Mouse (Mus musculus) B cell, adult 67 days (primary cell): ENCODE results near the gene Cnot11. TPM values are rescaled to one million over a fixed set of nuclear protein-coding genes. Genes with fewer than 3 reads are reported as not detected.

Experiments used
- total RNA-seq, 2 experiments: library from RNA; stranded (reverse); gene quantifications; 4 replicates each; pipeline ENCODE4 v1.2.4; 2023

The Cnot11 gene
- 10 to 100 TPM; 26.2 to 29.3 TPM for total RNA-seq

DNA sequence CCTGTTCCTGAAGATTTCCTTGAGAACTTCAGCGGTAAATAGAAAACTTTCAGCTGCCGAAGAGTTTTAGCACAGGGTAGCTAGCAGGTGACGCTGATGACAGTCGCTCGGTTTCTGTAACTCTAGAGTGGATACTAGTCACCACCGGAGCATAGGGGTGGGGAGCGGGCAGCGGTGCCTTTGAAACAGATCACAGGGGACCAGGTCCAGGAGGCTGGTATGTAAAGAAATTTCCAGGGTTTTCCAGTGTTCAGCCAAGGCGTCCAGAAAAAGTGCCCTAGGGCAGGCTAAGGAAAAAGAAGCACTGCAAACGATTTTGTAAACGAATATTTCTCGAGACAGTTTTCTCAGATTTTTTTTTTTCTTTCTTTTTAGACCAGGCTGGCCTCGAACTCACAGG, at the start of gene Cnot11:
TSS of gene Cnot11 (plus strand) at position 162 of the 400 bp plus-strand sequence.

DNA sequence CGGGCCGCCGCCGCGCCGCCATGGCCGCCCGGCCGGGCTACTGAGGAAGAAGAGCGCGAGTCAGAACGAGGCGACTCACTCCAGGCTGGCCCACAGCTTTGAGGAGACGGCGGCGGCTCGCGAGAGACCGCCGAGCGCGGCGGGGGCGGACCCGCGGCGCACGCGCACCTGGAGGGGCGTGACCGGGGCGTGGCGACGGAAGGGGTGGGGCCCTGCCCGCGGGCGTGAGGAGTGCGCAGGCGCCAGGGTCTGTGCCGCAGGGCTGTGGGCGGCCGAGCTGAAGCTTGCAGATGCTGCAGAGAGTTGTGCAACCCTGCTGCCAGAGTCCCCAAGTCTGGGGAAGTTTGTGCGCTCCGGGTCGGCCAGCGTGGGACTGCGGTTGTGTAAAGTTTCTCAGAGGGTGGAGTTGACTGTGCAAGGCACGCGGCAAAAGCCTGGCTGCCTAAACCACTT, 42.5 kb downstream of the Cnot11 start, which contains the start of gene Rnf149:
TSS of gene Rnf149 (minus strand) at position 153 of the 453 bp plus-strand sequence.

Other genes starting within 250 kb of the Cnot11 start
- 1,000 to 10,000 TPM; 1,423 to 1,640 TPM for gene Rpl31, start 167.2 kb upstream of the Cnot11 start, total RNA-seq
- gene Tbc1d8, start 56.2 kb upstream of the Cnot11 start, total RNA-seq, result 1 to 10 TPM in 1 of 2 experiments, under 1 TPM in 1; 0.92 to 2.7 TPM
- gene Rnf149, start 42.4 kb downstream of the Cnot11 start, total RNA-seq, result 10 to 100 TPM; 13.7 to 15.3 TPM
- not detected for gene Creg2, start 116.5 kb downstream of the Cnot11 start, total RNA-seq
- not detected for gene Rfx8, start 186.0 kb downstream of the Cnot11 start, total RNA-seq